Mouse (Mus musculus) liver, embryonic 11.5 days (tissue): ENCODE measurements at regions not wholly inside any gene's neighbourhood (a gene's known extent, or its start where the extent isn't known, plus 50 kb on each side); places are given as distances from the start of the nearest gene placed in this dataset.

Experiments
- ATAC-seq: fragments of 200-750 bp; cut with Nextera tagmentation; replicated peaks from 2 replicates; pipeline ENCODE4 v1.8.0; 2017; ENCODE audit warnings: moderate number of reproducible peaks, mild to moderate bottlenecking, moderate TSS enrichment, moderate library complexity; ENCODE audit not compliant: low FRiP score
- DNase-seq: peaks from one replicate; pipeline ENCODE4 v3.0.0-alpha.2; 2017; ENCODE audit warnings: low spot score
- H3K27ac ChIP-seq: fragments of 300-500 bp; sonication (generic); 2 replicates; pipeline ENCODE4 v1.5.1; 2014; ENCODE audit warnings: mild to moderate bottlenecking, low read depth, low read length, control low read depth
- H3K27me3 ChIP-seq: fragments of 300-500 bp; sonication (generic); replicated peaks from 2 replicates; pipeline ENCODE4 v1.6.1; 2014; ENCODE audit warnings: low read length, mixed read lengths; ENCODE audit not compliant: control insufficient read depth, insufficient read depth
- H3K36me3 ChIP-seq: fragments of 300-500 bp; sonication (generic); 2 replicates; pipeline ENCODE4 v1.6.1; 2014; ENCODE audit warnings: mild to moderate bottlenecking, low read length, moderate library complexity, mixed read lengths; ENCODE audit not compliant: control insufficient read depth, insufficient read depth
- H3K4me1 ChIP-seq: fragments of 300-500 bp; sonication (generic); replicated peaks from 2 replicates; pipeline ENCODE4 v1.6.1; 2014; ENCODE audit warnings: low read length, mixed read lengths; ENCODE audit not compliant: control insufficient read depth, insufficient read depth
- H3K4me2 ChIP-seq: fragments of 300-500 bp; sonication (generic); 2 replicates; pipeline ENCODE4 v1.6.1; 2014; ENCODE audit warnings: mild to moderate bottlenecking, control low read depth, moderate library complexity
- H3K4me3 ChIP-seq: fragments of 300-500 bp; sonication (generic); 2 replicates; pipeline ENCODE4 v1.5.1; 2014; ENCODE audit warnings: low read depth, low read length, control low read depth
- H3K9ac ChIP-seq: fragments of 300-500 bp; sonication (generic); 2 replicates; pipeline ENCODE4 v1.6.1; 2014; ENCODE audit warnings: low read depth, low read length, control low read depth
- H3K9me3 ChIP-seq: fragments of 300-500 bp; sonication (generic); 2 replicates; pipeline ENCODE4 v1.6.1; 2016; ENCODE audit warnings: low read length, inconsistent platforms, mixed read lengths; ENCODE audit not compliant: control insufficient read depth
- WGBS: fragments of 180-500 bp; shearing (Covaris S2); extraction: QIAGEN DNeasy Blood & Tissue Kit; methylation state at CpG from one replicate; pipeline ENCODE4 v1.1.7; 2014; 5-methylcytosine and 5-hydroxymethylcytosine counted together

GRCm38 (mm10) chr13:101824962-101825361 is 56.9 kb upstream of the Pik3r1 start:
- no peak overlapping the region for H3K27ac ChIP-seq
- H3K9ac ChIP-seq, result no peak overlapping the region

DNA sequence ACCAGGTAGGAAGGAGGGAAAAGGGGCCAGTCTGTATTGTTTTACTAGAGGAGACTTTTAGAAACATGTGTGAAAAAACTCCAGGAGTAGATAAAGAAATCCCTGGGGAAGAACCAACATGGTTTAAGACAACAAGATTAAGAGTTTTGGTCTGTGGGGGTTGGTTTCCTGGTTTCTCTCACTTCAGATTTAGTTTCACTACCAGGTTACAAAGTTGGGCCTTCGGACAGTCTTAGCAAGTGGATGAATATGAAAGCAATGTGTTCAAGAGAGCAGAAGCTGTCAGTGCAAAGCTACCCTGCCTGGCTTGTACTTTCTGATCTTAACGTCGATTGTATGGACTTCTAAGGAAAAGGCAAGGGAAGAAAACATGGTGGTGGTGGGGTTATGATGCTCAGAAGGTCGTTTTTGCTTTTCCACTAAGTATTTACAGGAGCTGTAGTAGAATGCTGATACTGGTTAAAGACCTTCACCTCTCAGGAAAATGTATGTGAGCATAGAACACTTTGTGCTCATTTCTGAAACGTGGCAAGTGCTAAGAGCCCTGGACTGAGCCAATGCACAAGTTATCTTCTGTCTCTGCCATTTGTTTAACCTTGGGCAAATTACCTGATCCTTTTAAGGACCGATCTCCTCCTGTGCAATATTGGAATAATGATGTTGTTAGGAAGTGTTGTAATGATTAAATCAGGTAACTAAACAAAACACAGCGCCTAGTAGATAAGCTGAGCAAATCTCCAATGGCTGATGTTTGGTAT is 64.0 kb upstream of the Pik3r1 start:
- no peaks in the 10 kb centered on the region for H3K27me3 ChIP-seq
- H3K4me1 ChIP-seq, result no peaks in the 10 kb centered on the region
- ATAC-seq (no peak), DNase-seq (no peak)
- H3K4me3 ChIP-seq, result no peak overlapping the region
- no peak overlapping the region for H3K9ac ChIP-seq
- no peak overlapping the region for H3K4me2 ChIP-seq
- WGBS, result 72% methylated on average over 7 of the region's 7 CpGs
- no peaks in the 10 kb centered on the region for H3K9me3 ChIP-seq
- no peak overlapping the region for H3K27ac ChIP-seq
- no peaks in the 10 kb centered on the region for H3K36me3 ChIP-seq

More at GRCm38 (mm10) chr13:101824962-101825361, 56.9 kb upstream of the Pik3r1 start:
- H3K27me3 ChIP-seq, result no peaks in the 10 kb centered on the region
- ATAC-seq (no peak), DNase-seq (no peak)
- no peaks in the 10 kb centered on the region for H3K9me3 ChIP-seq
- WGBS, result 84% methylated on average over 2 of the region's 2 CpGs
- no peaks in the 10 kb centered on the region for H3K4me1 ChIP-seq
- no peak overlapping the region for H3K4me2 ChIP-seq
- no peaks in the 10 kb centered on the region for H3K36me3 ChIP-seq
- H3K4me3 ChIP-seq, result no peak overlapping the region

DNA sequence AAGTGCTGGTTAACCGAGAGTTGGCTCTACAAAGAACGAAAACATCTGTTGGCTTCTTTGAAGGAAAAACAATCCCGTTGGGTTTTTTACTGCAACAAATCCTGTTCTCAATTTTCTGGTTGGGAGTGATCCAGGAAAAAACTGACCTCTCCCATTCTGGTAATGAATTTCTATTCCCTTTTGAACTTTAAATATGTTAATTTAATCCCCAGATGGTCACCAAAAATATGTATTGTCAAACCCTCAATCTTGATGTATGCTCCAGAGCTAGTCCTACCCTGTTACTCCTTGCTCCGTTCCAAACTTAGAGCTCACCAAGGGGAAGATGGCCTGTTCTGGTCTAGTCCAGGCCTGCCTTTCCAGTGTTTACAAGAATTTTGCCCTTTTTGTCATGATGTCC is 66.5 kb upstream of the Pik3r1 start:
- DNase-seq, result no peak
- WGBS, result 90% methylated on average over 4 of the region's 4 CpGs
- H3K4me3 ChIP-seq, result no peak overlapping the region
- no peaks in the 10 kb centered on the region for H3K4me1 ChIP-seq
- H3K9ac ChIP-seq, result no peak overlapping the region
- H3K36me3 ChIP-seq, result no peaks in the 10 kb centered on the region
- H3K4me2 ChIP-seq, result no peak overlapping the region
- no peak overlapping the region for H3K27ac ChIP-seq
- H3K27me3 ChIP-seq, result no peaks in the 10 kb centered on the region
- H3K9me3 ChIP-seq, result no peaks in the 10 kb centered on the region
- ATAC-seq, result no peak

DNA sequence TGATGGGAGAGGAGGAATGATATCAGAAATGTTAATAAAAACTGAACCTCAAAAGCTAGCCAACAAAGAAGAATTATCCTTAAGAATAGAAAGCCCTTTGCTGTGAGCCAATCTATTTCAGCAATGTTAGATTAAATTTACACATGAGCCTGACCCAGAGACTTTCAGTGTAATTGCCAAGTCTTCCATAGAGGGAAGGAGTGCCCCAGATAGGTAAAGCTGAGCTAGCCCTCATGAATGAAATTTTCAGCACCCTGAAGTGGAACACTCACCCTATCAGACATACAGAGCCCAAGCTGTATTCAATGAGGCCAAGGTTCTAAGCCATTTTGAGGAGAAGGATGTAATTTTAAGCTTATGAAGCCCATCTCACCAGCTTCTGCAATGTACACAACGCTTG is 69.0 kb upstream of the Pik3r1 start:
- DNase-seq, result no peak
- no peaks in the 10 kb centered on the region for H3K27me3 ChIP-seq
- no peaks in the 10 kb centered on the region for H3K9me3 ChIP-seq
- no peak overlapping the region for H3K4me3 ChIP-seq
- H3K4me1 ChIP-seq, result no peaks in the 10 kb centered on the region
- ATAC-seq, result no peak
- H3K36me3 ChIP-seq, result no peaks in the 10 kb centered on the region
- WGBS, result 73% methylated on average over 1 of the region's 1 CpGs
- H3K4me2 ChIP-seq, result no peak overlapping the region
- H3K9ac ChIP-seq, result no peak overlapping the region
- no peak overlapping the region for H3K27ac ChIP-seq

GRCm38 (mm10) chr13:101844461-101845440 is 76.7 kb upstream of the Pik3r1 start:
- H3K36me3 ChIP-seq, result no peaks in the 10 kb centered on the region
- H3K9ac ChIP-seq, result no peak overlapping the region
- no peak overlapping the region for H3K4me3 ChIP-seq
- no peak for ATAC-seq
- H3K4me2 ChIP-seq, result no peak overlapping the region
- no peak overlapping the region for H3K27ac ChIP-seq
- WGBS, result 69% methylated on average over 7 of the region's 7 CpGs
- no peaks in the 10 kb centered on the region for H3K27me3 ChIP-seq
- DNase-seq, result no peak
- H3K4me1 ChIP-seq, result no peaks in the 10 kb centered on the region
- H3K9me3 ChIP-seq, result no peaks in the 10 kb centered on the region

DNA sequence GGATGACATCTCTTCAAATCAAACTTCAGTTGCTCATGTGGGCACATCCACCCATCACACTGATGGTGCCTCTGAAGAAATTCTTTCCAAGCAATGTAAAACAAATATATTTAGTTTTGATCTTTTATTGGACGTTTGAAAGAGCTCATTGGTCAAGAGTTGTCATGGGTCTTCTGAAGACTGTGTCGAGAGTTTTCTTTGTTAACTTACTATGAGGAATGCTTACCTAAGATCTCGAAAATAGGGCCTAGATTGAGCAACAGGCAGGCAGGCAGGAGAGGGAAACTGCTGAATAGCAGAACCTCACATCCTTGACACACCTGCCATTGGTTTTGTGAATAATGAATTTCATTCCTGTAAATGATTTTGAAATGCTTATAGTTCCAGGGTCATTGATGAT is 78.0 kb upstream of the Pik3r1 start:
- 63% methylated on average over 3 of the region's 3 CpGs for WGBS
- DNase-seq, result no peak
- no peak overlapping the region for H3K9ac ChIP-seq
- no peak overlapping the region for H3K4me2 ChIP-seq
- no peak for ATAC-seq
- H3K36me3 ChIP-seq, result no peaks in the 10 kb centered on the region
- no peaks in the 10 kb centered on the region for H3K9me3 ChIP-seq
- H3K4me3 ChIP-seq, result no peak overlapping the region
- no peaks in the 10 kb centered on the region for H3K4me1 ChIP-seq
- H3K27ac ChIP-seq, result no peak overlapping the region
- no peaks in the 10 kb centered on the region for H3K27me3 ChIP-seq

DNA sequence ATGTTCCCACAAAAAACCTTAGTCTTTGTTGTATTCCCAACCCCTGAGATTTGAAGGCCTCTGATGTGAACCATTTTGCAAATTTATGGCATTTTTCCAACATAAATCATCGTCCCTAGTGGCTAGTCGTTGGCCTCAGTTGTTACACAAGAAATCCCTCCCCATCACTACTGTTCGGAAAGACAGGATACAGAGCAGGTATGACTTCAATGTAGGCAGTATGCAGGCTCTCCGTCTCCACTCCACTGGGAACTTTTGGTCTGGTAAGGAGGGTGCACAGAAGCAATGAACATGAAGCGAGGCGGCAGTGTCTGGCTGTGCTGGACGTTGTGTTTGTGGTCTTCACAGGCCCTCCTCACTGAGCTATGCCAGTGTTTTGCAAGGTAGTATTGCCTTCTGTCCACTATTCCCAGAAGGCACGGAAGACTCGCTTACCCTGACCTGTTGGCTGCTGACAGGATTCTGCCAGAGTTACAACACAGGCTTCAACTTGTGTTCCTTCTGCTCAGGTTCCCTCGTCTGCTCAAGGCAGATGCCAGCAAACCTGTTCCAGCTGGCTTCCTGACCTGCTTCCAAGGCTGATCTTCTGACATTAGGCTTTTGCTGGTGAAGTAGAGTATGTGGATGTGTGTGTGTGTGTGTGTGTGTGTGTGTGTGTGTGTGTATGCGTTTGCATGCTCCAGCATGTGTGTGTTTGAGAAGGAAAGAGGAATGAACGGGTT is 80.0 kb upstream of the Pik3r1 start:
- H3K36me3 ChIP-seq, result no peaks in the 10 kb centered on the region
- H3K4me3 ChIP-seq, result no peak overlapping the region
- H3K4me2 ChIP-seq, result no peak overlapping the region
- no peak overlapping the region for H3K27ac ChIP-seq
- no peak overlapping the region for H3K9ac ChIP-seq
- no peaks in the 10 kb centered on the region for H3K27me3 ChIP-seq
- H3K9me3 ChIP-seq, result no peaks in the 10 kb centered on the region
- 79% methylated on average over 12 of the region's 12 CpGs for WGBS
- ATAC-seq (no peak), DNase-seq (no peak)
- H3K4me1 ChIP-seq, result no peaks in the 10 kb centered on the region

DNA sequence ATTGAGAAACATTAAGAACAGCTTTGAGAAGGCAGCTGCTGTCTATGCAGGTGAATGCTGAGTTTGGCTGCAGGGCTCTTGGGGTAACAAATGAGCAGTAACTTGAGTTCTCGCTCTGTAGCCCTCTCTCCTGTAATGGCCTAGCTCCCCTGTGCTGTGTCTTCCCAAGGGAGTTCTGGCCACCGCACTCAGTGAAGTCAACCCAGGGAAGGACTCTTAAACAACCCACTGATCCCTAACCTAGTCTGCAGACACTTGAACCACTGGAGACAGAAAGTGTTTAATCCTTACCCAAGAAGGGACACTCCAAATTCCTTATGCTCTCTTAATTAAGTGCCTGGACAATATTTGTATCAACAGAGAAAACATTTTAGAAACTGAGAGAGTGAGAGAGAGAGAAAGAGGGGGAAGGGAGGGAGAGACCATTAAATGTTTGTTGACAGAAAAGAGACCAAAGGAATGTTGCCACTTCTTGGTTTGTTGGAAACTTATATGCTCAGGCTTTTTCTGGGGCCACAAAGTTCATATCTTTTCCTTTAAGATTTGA is 80.7 kb upstream of the Pik3r1 start:
- H3K9me3 ChIP-seq, result no peaks in the 10 kb centered on the region
- 87% methylated on average over 2 of the region's 2 CpGs for WGBS
- H3K4me2 ChIP-seq, result no peak overlapping the region
- no peaks in the 10 kb centered on the region for H3K36me3 ChIP-seq
- no peak overlapping the region for H3K4me3 ChIP-seq
- H3K4me1 ChIP-seq, result no peaks in the 10 kb centered on the region
- ATAC-seq (no peak), DNase-seq (no peak)
- H3K27ac ChIP-seq, result no peak overlapping the region
- no peaks in the 10 kb centered on the region for H3K27me3 ChIP-seq
- H3K9ac ChIP-seq, result no peak overlapping the region
